Mouse (Mus musculus) liver (tissue): ENCODE measurements around the gene Ttc12.
A peak's percentile ranks its signal among the peaks of the same experiment; 100 is the strongest.

Experiments
- DNase-seq: peaks from one replicate; pipeline ENCODE4 v3.0.0-alpha.2; 2020; ENCODE audit warnings: mixed read lengths

Ttc12 gene

DNA sequence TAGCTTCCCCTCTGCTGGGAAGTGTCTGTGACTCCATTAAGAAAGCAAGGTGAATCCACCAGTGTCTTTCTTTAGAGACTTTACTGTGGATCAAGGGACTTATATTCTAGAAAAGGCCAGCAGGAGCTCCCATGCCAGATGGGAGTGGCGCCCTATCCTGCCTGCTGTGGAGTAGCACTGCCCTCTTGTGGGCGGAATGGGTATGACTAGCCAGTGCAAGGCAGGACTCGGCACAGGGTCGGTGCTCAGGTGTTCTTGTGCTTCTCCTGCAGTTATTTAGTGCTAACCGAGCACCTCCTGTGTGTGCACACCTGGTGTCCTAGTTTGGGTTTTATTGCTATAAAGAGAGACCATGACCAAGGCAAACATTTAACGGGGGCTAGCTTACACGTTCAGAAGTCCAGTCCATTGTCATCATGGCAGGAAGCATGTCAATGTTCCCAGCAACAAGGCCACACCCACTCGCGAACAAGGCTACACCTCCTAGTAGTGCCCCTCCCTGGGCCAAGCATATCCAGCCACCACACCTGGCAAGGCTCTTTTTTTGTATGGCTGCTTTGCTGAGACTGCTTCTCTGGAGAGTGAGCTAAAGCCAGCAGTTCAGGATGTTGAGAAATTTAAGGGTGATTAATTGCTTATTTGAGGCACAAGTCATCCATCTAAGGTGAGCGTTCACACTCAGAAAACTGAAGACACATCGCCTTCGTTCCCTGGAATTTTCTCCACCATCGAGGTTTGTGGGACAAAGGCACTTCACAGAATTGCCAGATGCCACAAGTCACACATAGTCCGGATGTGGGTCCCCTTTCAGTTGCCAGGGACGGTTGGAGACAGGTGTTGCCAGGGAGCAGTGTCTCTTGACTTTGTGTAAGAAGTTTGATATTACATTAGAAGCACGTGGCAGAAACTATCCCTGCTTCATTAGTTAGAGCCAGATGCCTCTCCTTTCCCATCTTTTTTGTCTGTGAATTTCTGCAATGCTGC, 3.2 kb upstream of the Ttc12 start:
- DNase-seq, result peak; percentile 73

DNA sequence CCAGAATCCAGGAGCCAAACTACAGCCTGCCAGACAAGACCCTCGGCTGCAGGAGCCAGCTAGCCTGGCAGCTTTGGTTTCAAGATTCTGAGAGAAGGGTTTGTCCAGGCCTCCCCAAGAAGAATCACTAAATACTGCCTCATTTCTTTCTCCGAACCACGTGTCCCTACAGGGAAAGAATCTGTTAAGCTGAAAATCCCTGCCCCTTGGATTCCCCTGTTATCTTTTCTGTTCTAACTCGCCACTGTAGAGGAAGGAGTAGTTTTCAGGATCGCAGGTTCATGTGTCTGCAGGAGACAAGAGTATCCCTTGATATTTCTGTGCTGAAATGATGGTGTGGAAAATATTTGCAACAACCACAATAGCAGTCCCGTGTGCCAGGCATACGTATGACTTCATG, 2.2 kb upstream of the Ttc12 start:
- DNase-seq, result no peak

DNA sequence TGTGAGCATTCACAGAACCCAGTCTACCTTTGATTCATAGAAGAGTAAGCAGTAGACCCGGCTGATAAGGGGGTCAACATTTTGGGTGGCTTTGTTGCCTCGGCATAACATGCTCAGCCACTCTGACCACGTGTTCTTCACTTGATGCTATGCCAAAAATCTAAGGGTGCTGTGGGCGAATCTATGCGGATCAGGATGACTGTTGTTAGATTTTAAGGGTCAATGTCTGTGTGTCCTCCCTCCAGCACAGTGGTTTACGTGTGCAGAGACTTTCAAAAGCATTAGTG, 1.6 kb upstream of the Ttc12 start:
- DNase-seq, result no peak

DNA sequence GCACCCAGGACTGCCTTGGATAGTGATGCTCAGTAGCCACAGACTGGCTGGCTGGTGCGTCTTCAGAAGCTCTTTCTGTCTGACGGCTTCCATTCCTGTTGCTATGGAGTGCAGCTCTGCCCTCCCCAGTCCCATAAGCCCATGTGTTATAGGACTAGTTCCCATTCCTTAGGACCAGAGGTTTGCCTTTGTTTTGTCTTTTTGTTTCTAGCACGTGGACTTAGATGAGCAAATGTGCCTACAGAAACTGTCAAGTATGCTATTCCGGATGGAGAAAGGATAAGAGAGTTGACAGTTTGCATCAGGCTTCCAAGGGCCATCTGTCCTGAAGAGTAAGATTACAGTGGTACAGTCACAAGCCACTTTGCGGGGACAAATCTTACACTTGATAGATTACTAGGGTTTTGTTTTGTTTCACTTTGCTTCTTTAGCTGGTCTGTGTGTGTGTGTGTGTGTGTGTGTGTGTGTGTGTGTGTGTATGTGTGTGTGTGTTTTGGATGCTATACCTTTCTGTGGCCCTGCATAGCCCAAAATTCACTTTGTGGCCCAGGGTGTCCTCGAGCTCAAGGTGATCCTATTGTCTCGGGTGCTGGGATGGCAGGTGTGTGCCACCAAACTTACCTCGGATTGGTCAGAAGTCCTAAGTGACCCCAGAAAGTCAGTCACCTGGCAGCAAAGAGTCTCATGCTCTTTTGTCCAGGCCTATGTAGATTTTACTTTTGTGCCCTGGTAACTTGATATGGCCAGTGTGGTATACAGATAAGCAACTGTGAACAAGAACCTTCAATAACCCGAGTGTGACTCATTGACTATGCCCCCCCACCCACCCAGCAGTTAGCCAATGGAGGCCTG, 1.0 kb upstream of the Ttc12 start:
- no peak for DNase-seq

DNA sequence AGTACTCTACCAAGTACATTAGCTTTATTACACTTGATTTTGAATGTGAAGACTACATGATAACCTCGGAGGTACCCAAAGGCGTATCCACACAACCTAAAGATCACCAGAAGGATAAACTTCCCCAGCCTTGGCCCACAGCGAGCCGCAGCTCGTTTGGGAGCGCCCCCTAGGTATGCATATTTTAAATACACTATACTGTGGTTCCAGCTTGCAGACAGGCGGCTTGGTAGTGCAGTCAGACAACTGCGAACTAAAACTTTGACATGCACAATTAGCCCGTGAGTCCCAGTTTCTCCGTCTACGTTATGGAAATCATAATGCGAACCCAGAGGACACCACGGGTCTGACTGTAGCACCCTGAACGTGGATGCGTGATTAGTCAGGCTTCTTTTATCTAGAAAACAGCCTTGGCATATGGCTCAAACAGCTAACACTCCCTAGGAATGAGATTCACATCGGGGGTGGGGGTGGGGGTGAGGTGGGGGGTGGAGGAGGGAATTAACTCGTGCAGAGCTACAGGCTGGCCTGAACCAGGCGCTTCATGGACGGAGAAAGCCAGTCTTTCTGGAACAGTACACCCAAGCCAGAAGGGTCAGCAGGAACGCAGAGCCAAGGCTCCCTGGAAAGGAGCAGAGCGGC, 654 bp downstream of the Ttc12 start:
- DNase-seq, result no peak

DNA sequence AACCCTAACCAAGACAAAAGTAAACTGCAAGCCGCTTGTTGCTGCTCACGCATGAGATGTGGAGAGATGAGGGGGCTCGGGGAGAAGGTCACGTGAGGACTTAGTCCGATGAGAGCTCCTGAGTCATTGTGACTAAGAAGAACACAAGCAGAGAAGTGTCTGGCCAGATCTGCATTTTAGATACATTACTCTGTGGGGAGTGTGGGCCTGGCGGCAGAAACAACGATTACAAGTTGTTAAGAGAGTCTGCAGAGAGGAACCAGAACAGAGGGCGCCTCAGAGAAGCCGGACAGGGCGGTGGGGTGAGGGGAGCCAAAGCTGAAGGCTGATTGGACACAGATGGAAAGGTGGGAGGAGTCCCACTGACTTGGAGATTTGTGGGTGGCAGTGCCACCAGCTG, 2.7 kb downstream of the Ttc12 start:
- no peak for DNase-seq

DNA sequence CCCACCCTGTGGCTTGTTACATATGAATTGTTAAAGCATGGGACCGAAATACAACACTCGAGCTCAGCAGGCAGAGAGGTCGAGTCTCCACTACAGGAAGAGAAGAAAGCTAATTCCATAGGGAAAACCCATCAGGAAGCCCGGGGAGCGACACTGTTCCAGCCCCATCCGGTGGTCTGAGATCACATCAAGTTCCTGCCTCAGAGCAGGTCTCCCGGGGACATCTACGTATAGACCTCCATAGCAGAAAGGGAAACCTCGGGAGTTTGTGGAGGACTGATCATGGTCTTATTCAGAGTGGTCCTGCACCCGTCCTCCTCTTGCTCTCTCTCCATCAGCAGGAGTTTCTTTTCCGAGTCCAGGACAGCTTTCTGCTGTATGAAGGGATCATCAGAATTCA, 13.9 kb downstream of the Ttc12 start:
- no peak for DNase-seq

DNA sequence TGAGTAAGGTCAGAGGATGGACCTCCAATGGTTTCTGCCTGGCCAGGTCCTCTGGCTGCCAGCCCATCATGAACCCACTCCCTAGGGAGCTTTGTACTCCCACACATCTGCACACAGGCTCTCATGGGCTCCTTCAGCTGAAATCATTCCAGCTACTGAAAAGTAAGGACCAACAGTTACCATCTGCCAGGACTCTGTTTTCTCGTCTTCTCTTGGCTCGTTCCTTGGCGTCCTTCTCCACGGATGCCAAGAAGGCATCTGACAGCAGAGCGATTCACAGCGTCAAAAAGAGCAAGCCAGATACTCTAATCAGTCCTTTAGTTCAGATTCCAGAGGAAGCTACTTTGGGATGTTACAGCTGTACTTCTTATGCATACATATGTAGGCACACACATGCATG, 15.1 kb downstream of the Ttc12 start:
- DNase-seq, result no peak

DNA sequence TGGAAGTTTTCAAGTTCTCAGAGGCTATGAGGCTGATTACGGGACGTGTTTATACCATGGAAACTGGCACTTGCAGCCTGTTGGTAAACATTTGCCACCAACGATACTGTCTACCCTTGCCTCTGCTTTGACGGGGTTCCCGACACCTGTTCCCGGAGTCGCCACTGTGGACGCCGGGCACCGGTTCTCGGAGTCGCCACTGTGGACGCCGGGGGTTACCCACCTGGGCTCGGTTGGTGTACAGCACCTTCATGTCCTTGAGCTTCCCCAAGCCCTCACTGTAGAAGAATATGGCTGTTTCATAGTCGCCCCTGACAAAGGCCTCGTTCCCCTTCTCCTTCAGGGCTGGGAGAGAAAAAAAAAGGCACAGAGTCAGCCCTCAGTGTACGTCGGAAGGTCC, 16.0 kb downstream of the Ttc12 start:
- DNase-seq, result no peak

DNA sequence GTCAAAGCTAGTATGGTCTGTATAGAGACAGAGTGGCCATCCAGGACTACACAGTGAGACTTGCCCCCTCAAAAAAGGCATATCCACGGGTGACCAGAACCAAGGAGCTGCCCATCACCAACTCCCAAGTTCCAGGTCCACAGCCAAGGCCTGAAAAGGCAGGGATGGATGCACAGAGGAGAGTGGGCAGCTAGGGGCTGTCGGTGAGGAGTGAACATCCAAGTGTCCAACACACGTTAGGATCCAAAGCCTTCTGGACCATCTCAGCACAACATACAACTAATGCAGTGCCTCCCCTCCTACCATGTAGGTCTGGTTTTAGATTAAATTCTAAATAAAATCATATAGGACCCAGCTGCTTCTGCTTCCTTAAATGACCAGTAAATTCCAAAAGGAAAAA, 29.9 kb downstream of the Ttc12 start:
- no peak for DNase-seq

DNA sequence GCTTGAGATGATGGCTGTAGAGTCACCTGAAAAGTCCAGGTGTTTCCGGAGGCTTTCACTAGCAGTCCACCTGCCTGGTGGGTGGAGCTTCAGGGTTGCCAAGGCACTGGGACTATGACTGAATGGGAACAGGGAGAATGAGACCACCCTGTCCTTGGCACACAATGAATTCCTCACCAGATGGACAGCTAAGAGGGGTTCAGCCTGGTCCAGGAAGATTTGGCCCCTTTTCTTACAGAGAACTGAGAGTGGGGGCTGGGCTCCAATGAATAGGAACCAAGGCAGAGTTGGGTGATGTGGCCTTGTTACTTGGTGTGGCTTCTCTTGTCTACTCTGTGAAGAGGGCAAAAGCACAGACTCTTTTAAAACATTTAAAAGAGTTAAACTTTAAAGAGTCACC, 33.6 kb downstream of the Ttc12 start:
- DNase-seq, result no peak

DNA sequence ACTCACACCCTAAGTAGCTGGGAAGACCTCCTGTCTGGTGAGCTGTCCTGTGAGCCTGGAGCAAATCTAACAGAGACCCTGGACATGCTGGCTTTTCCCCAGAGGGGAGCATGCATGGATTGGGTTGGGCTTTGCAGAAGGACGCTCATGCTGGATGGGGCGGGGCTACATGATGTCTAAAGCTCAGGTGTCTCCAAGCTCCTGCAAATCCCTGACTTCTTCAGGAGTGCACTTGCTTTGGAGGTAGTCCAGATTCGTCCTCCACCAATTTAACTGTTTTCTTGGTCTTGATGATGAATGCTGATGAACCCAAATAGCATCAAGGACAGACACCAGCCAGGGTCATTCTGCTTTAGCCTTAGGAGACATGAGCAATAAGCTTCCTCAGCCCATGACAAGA, 35.5 kb downstream of the Ttc12 start:
- no peak for DNase-seq

DNA sequence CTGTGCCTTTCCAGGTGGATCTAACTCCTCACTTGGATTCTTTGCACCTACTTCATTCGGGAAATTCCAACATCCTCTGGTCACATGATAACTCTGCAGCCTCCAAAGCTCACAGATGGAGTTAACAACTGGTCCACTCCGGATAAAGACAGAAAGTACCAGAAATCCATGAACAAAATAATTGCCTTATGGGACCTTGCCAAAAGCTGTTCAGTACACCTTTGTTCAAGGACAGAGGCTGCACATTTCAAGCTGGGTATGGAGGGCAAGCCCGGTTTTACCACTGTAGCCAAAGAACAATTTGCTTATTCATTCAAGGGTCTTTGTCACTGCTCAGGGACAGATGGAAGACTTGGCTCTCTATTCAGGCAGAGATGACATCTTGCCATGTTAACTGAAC, 43.4 kb downstream of the Ttc12 start:
- no peak for DNase-seq

DNA sequence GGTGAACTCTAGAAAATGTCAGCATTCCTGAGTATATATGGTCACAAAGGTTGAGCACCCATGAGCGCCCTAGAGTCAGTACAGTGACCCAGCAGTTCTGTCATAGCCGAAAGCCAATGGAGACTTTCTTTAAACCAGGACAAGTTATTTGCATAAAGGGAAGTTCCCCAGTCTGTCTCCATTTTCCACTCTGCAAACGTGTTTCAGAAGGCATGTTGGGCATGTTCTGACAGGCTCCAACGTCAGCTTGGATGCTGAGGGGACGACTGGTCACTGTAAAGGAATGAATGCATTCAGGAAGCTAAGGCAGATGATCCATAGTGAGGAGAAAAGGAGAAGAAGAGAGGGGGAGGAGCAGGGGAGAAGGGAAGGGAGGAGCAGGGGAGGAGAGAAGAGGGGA, 58.5 kb downstream of the Ttc12 start:
- DNase-seq, result no peak

DNA sequence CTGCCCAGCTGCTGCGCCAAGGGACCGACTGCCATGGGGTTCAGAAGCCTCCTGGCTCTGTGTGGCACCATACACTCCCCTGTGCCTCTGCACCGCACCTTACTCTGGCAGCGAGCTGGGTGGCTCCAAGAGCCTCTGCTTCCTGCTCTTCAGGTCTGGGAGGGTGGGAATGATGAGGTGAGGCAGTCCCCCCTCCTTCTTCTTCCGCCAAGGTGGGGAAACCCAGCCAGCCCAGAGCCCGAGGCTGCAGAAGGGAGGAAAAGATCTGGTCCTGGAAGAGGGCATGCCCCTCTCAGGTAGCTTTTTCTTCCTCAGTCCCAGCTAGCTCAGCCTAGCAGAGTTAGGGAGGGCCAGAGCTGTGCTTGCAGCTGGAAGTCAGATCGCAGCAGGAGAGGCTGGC, 59.1 kb downstream of the Ttc12 start, which contains the start of gene Ankk1:
TSS of gene Ankk1 (minus strand) at position 101 of the 400 bp plus-strand sequence.
- no peak for DNase-seq

DNA sequence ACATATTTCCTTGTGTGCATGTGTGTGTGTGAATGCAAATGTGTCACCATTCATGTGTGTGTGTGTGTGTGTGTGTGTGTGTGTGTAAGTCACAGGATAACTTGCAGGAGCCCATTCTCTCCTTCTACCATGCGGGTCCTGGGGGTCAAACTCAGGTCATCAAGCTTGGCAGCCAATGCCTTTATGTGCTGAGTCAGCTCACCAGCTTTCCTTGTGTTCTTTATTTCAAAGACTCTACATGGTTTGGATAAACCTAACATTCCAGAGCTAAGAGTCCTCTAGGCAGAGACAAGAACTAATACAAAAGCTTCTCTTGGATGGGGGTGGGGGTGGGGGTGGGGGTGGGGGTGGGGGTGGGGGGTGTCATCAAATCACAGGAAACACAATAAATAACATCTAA, 60.4 kb downstream of the Ttc12 start:
- DNase-seq, result no peak

DNA sequence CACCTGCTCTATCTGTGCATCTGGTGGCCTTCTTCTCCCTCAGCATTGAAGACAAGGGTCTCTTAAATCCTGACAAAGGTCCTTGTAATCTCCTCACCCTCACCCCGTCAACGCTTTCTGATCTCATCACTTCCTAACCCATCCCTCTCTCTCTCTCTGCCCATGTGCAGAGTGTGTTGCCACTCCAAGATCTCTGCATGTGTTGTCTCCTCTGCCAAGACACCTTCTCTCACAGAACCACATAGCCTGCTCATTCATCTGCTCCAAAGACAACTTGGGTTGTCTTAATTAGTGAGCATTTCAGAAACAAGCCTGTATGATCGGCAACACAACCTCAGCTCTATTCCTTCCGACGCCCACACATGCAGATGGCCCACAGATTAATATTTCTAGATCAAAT, 62.2 kb downstream of the Ttc12 start:
- DNase-seq, result no peak

DNA sequence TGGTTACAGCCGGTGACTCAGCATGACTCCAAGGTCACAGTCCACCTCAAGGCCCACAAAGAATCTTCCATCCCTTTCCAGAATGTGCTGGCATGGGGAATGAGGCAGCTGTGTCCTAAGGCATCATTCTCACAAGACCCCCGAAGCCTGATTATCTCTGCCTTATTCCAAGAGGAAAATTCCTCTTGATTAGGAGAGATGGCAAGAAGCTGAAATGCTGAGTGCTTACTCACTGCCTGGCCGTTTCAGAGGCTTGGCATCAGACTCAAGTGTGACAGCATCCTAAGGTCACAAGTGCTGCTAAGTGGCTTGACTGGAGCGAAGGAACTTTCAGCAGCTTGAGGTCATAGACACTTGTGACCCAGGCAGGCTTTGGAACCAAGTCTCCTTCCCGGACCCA, 75.4 kb downstream of the Ttc12 start:
- DNase-seq, result no peak

DNA sequence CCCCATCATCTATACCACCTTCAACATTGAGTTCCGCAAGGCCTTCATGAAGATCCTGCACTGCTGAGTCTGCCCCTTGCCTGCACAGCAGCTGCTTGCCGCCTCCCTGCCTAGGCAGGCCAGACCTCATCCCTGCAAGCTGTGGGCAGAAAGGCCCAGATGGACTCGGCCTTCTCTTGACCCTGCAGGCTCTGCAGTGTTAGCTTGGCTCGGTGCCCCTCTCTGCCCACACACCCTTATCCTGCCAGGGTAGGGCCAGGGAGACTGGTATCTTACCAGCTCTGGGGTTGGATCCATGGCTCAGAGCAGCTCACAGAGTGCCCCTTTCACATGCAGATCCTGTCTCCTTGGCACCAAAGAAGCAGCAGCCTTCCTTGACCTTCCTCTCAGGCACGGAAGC, 79.0 kb downstream of the Ttc12 start:
- DNase-seq, result no peak

DNA sequence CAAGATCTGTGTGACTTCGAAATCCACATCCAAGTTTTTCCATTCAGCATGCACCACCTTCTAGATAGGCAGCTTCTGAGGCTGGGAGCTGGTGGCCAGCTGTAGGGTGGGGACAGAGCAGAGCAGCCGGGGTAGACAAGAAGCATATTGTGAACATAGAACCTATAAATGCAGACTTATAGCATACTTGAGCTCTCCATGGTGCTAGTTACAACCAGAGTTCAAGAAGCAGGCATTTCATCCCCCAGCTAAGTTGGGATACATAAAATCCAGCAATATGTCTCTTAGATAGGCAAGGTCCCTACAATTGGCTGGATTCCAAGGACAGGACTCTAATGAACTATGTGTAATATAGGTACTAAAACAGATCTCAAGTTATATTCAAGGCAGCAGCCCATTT, 82.3 kb downstream of the Ttc12 start:
- DNase-seq, result no peak

DNA sequence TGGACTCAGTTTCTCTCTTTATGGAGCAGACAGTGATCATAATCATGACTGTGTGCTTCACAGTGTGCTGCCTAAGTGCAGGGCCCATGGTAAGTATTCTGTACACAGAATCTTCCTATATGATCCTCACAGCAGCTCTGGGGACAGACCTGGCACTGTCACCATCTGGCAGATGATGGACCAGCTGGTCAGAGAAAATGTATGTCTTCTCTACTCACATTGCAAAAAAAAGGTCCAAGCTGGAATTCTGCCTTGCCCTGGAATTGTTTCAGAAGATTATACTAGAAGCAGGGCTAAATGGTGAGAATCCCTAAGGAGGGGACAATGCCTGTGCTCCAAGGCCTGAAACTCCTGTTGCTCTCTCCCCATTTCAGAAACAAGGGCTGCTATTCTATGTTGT, 90.0 kb downstream of the Ttc12 start:
- no peak for DNase-seq

DNA sequence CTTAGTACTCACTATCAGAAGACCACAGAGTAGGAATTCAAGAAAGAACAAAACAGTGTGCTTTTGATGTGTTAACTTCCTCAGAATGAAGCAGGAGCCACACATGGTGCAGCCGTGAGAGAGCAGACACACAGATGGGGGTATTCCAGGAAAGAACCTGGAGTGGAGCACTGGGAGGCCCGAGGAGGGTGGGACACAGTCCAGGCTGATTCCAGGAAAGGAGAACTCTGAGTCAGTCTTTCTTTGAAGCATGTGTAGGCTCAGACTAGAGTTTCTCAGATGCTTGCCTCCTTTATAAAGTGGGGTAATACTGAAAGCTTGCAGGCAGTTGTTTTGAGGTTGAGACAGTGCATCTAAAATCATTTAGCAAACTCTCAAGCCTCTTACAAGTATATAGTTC, 93.8 kb downstream of the Ttc12 start:
- DNase-seq, result no peak
